Mouse (Mus musculus): ENCODE data around the gene Mrps7. TPM values are rescaled to one million over a fixed set of nuclear protein-coding genes. Genes with fewer than 3 reads are reported as not detected.

Gene Mrps7
- total RNA-seq (2021) = 10 to 100 TPM; 62.2 to 67.5 TPM
- long read RNA-seq, experiment 1, transcript Mrps7-201 (5 exons, 1,962 nt) = major isoform, 115 of 126 reads
- long read RNA-seq, experiment 1, partial matches to known transcripts = 5 of 126 reads
- long read RNA-seq, experiment 1, other reads (novel, unspliced or antisense) = 5 of 126 reads
- long read RNA-seq, experiment 2, transcript Mrps7-201 (5 exons, 1,962 nt) = major isoform, 110 of 114 reads
- long read RNA-seq, experiment 2, partial matches to known transcripts = 3 of 114 reads
- long read RNA-seq, experiment 2, other reads (novel, unspliced or antisense) = 1 of 114 reads

GRCm38 (mm10) chr11:115603476-115604303 is at the start of gene Mrps7, which contains the start of gene Gga3:
Mrps7 (plus strand) TSS chr11:115603925.
Gga3 (minus strand) TSS chr11:115604051.
- peak; percentile 93 for DNase-seq

- DNase-seq = no peak
These were observed 48.0 kb upstream of the Mrps7 start for GRCm38 (mm10) chr11:115555717-115556116.

- no peak for DNase-seq
These were observed 40.3 kb upstream of the Mrps7 start for GRCm38 (mm10) chr11:115563406-115563805.

GRCm38 (mm10) chr11:115564064-115564809 is 39.5 kb upstream of the Mrps7 start, which contains the start of gene Nup85:
Nup85 (plus strand) TSS chr11:115564434.
- peak; percentile 94 for DNase-seq

GRCm38 (mm10) chr11:115564961-115565360 is 38.8 kb upstream of the Mrps7 start:
- no peak for DNase-seq

DNA sequence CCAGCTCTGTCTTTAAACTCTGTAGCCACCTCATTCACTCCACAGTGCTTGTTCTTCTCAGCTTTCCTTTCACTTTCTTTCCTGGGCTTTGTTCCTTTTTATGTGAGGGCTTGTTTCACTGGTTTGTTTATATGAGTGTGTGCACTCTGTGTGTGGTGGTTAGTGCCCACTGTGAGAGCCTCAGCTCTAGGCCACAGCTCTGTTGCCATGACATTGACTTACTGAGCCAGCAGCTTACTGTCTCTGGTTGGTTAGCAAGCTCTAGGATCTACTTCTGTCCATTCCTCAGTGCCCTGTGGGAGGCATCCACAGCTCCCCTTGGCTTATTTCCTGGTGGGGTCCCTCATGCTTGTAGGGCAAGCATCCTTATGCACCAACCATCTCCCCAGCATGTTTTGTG is 24.6 kb upstream of the Mrps7 start:
- no peak for DNase-seq

- DNase-seq = no peak
These were observed 20.7 kb upstream of the Mrps7 start for GRCm38 (mm10) chr11:115582913-115583606.

- DNase-seq = no peak
These were observed 19.2 kb upstream of the Mrps7 start for GRCm38 (mm10) chr11:115584376-115585073.

- DNase-seq = no peak
These were observed 18.1 kb upstream of the Mrps7 start for GRCm38 (mm10) chr11:115585573-115586100.

GRCm38 (mm10) chr11:115586403-115586802 is 17.3 kb upstream of the Mrps7 start:
- no peak for DNase-seq

- no peak for DNase-seq
These were observed 15.7 kb upstream of the Mrps7 start for GRCm38 (mm10) chr11:115587984-115588383.

DNA sequence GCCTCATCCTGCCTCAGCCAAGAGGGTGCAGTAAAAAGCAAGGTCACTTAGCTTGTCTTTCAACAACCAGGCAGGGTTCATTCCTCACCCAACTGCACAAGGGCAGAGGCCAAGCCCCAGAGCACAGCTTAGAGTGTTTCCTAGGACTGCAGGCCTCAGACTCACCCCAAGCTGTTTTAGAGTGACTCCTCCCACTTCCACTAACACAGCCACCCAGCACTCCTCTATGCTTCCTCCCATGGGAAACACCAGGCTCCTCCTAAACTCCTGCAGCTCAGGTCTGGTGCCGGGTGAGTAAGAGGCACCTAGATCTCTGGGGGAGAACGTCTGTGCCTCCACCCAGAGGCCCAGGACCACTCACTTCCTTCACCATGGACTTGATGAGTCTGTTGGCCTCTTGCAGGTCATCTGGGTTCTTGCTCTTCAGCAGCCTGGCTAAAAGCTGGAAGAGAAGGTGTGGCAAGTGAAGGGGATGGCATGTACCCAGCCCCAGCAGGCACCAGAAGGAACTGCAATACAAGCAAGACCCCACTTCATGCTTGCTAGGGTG is 13.1 kb upstream of the Mrps7 start:
- DNase-seq = peak; percentile 19

DNA sequence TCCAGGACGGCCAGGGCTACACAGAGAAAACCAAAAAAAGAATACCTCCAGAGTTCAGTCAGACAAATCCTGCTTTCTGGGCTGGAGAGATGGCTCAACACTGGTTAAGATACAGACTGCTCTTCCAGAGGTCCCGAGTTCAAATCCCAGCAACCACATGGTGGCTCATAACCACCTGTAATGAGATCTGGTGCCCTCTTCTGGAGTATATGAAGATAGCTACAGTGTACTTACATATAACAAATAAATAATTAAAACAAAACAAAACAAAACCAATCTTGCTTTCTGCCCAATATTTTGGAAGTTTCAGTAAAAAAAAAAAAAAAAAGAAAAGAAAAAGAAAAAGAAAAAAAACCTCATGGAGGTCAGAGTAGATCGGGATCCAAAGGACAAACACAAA is 8.5 kb upstream of the Mrps7 start:
- no peak for DNase-seq

- no peak for DNase-seq
These were observed 5.4 kb upstream of the Mrps7 start for GRCm38 (mm10) chr11:115598309-115598708.

DNA sequence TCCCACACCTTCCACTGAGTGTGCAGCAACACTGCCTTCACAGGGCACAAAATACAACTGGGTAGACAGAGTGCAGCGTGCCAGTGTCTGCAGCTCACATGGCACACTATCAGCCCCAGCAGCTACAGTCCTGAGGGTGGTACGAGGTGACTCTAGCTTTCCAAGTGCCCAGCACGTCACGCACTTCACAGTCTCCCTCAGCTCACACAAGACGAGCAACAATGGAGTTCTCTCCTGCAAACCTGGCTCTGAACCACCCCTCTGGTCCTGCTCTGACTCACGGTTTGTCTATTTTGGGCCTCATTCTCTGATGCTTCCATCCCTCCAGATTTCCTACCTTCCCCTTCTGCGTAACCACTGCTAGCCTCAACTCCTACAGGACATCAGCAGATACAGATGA is 4.0 kb upstream of the Mrps7 start:
- DNase-seq = no peak

GRCm38 (mm10) chr11:115600743-115601142 is 3.0 kb upstream of the Mrps7 start:
- DNase-seq = no peak

DNA sequence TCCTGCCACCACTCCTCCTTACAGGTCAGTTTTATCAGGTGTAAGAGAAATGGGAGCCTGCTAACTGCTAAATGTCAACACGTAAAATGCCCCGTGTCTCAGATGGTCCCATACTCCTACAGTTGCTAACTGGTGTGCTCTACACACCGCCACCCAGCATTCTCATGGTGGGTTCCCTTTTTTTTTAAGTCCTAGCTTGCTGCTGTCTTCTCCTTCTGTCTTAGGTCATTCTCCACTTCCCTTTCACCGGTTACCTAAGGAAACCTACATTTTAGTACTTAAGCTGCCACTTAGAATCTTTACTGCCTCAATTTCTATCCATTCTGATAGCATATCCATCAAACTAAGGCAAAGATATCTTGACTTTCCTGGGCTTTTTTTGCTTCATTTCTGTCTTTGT is 2.6 kb upstream of the Mrps7 start:
- no peak for DNase-seq

DNA sequence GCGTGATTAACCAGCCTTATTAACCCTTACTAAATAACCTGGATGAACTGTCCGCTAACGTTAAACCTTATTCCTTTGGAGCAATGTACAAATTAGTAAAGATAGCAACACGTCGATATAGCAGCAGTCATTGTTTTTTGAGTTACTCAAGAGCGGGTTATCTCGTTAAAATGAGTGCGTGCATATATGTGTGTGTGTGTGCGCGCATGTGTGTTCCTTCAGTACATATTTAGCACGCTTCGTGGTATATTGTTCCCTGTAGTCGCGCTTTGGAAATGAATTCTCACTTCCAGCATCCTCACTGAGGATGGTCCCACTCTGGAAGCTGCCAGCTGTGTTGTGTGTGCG is 623 bp upstream of the Mrps7 start:
- DNase-seq = no peak

GRCm38 (mm10) chr11:115604304-115604696 is 575 bp downstream of the Mrps7 start:
- DNase-seq = no peak

GRCm38 (mm10) chr11:115606733-115607132 is 3.0 kb downstream of the Mrps7 start:
- DNase-seq = no peak
